Mouse (Mus musculus) lung, adult 2 months (tissue): ENCODE measurements around the gene Plscr3.

Experiments
- CTCF ChIP-seq: fragments of 200-500 bp; IDR thresholded peaks from 2 replicates; pipeline ENCODE4 v1.5.1; 2011; ENCODE audit warnings: mild to moderate bottlenecking, low read length, control low read depth; ENCODE audit not compliant: insufficient read depth
- POLR2A ChIP-seq: fragments of 200-500 bp; IDR thresholded peaks from 2 replicates; pipeline ENCODE4 v1.6.1; 2011; ENCODE audit warnings: low read depth, mild to moderate bottlenecking, control low read depth, low read length, borderline replicate concordance; ENCODE audit errors: extremely low read depth

DNA sequence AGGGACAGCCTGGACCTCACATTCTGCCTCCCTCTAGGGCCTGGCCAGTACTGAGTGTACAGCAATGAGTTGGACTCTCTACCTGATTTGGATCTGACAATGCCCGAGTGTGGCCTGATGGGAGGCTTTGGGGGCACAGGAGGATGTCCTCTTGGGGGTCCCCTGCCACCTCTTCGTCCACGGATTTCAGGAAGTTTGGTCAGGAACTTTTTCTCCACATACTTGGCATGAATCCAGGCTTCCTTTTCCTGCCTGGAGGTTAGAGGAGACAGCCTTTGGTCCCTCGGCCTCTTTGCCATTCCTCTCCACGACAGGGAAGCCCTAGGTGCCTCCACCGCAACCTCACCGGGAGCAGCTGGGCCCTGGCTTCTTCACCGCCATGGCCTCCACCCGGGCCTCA is 38.1 kb downstream of the Plscr3 start:
- TF ChIP-seq CTCF (no peak), POLR2A (no peak)
